Mouse (Mus musculus) liver, embryonic 16.5 days (tissue): ENCODE results near the gene Casp6. TPM values are rescaled to one million over a fixed set of nuclear protein-coding genes. Genes with fewer than 3 reads are reported as not detected.

ENCODE experiments used
- ATAC-seq: fragments of 200-750 bp; cut with Nextera tagmentation; 2 replicates; pipeline ENCODE4 v1.8.0; 2017; ENCODE audit warnings: low read depth, mild to moderate bottlenecking, moderate number of reproducible peaks, moderate library complexity
- H3K27ac ChIP-seq: fragments of 300-500 bp; sonication (generic); 2 replicates; pipeline ENCODE4 v1.5.1; 2014; ENCODE audit warnings: mild to moderate bottlenecking, low read length
- H3K27me3 ChIP-seq: fragments of 300-500 bp; sonication (generic); 2 replicates; pipeline ENCODE4 v1.6.1; 2014; ENCODE audit warnings: low read depth, low read length, mixed read lengths; ENCODE audit not compliant: control insufficient read depth, insufficient read depth
- H3K36me3 ChIP-seq: fragments of 300-500 bp; sonication (generic); 2 replicates; pipeline ENCODE4 v1.6.1; 2014; ENCODE audit warnings: mild to moderate bottlenecking; ENCODE audit not compliant: control insufficient read depth, insufficient read depth
- H3K4me1 ChIP-seq: fragments of 300-500 bp; sonication (generic); 2 replicates; pipeline ENCODE4 v1.6.1; 2014; ENCODE audit warnings: low read depth, low read length, mixed read lengths; ENCODE audit not compliant: control insufficient read depth
- H3K4me2 ChIP-seq: fragments of 300-500 bp; sonication (generic); 2 replicates; pipeline ENCODE4 v1.6.1; 2014; ENCODE audit warnings: low read depth, low read length, mixed read lengths
- H3K4me3 ChIP-seq: fragments of 300-500 bp; sonication (generic); 2 replicates; pipeline ENCODE4 v1.5.1; 2014; ENCODE audit warnings: low read depth, mild to moderate bottlenecking, low read length
- H3K9ac ChIP-seq: fragments of 300-500 bp; sonication (generic); 2 replicates; pipeline ENCODE4 v1.6.1; 2014; ENCODE audit warnings: low read depth, low read length
- H3K9me3 ChIP-seq: fragments of 300-500 bp; sonication (generic); replicated peaks from 2 replicates; pipeline ENCODE4 v1.6.1; 2016; ENCODE audit warnings: low read length; ENCODE audit not compliant: control insufficient read depth
- WGBS: fragments of 180-500 bp; shearing (Covaris S2); extraction: QIAGEN DNeasy Blood & Tissue Kit; methylation state at CpG from one replicate; pipeline ENCODE4 v1.1.7; 2014; ENCODE audit not compliant: insufficient replicate concordance; 5-methylcytosine and 5-hydroxymethylcytosine counted together
- polyA plus RNA-seq: library from polyadenylated mRNA; unstranded; fragments of >200 nt; fragmentation: Nextera tagmentation; extraction: Ambion mirVana; gene quantifications from 2 replicates; pipeline ENCODE4 v1.2.1, GENCODE M21; 2015

Casp6 gene
- polyA plus RNA-seq, 1 experiment from 2014 or later, result 30.6 TPM

GRCm38 (mm10) chr3:129904381-129905132 lies 3.3 kb downstream of the Casp6 start:
- no peak for ATAC-seq

GRCm38 (mm10) chr3:129912025-129912424 lies 10.8 kb downstream of the Casp6 start:
- Histone ChIP-seq H3K9ac (no peak overlapping the region), H3K36me3 (peaks cover 23% of the 10 kb centered on the region), H3K27ac (no peak overlapping the region), H3K4me3 (no peak overlapping the region), H3K27me3 (no peaks in the 10 kb centered on the region), H3K4me1 (no peaks in the 10 kb centered on the region), H3K9me3 (no peaks in the 10 kb centered on the region), H3K4me2 (no peak overlapping the region)
- WGBS, result 88% methylated on average over 14 of the region's 14 CpGs
- no peak for ATAC-seq

More at GRCm38 (mm10) chr3:129904381-129905132, 3.3 kb downstream of the Casp6 start:
- Histone ChIP-seq H3K4me1 (peaks cover 22% of the 10 kb centered on the region), H3K9me3 (no peaks in the 10 kb centered on the region), H3K27me3 (no peaks in the 10 kb centered on the region), H3K4me3 (no peak overlapping the region), H3K9ac (no peak overlapping the region), H3K27ac (no peak overlapping the region), H3K4me2 (no peak overlapping the region), H3K36me3 (peaks cover 12% of the 10 kb centered on the region)
- WGBS, result 51% methylated on average over 7 of the region's 7 CpGs

- peaks cover 23% of the 10 kb centered on the region for H3K36me3 ChIP-seq
Measured at GRCm38 (mm10) chr3:129913241-129913640, 12.0 kb downstream of the Casp6 start.

GRCm38 (mm10) chr3:129917424-129917823 lies 16.2 kb downstream of the Casp6 start:
- H3K27ac ChIP-seq, result no peak overlapping the region
- no peak for ATAC-seq
- no peaks in the 10 kb centered on the region for H3K27me3 ChIP-seq
- H3K36me3 ChIP-seq, result 0 out of 2 replicates have a peak, but pooled peaks cover 4% of the 10 kb centered on the region
- WGBS, result 69% methylated on average over 3 of the region's 3 CpGs
- no peaks in the 10 kb centered on the region for H3K9me3 ChIP-seq
- H3K4me2 ChIP-seq, result no peak overlapping the region
- H3K9ac ChIP-seq, result no peak overlapping the region
- H3K4me3 ChIP-seq, result no peak overlapping the region
- H3K4me1 ChIP-seq, result no peaks in the 10 kb centered on the region

More at GRCm38 (mm10) chr3:129913241-129913640, 12.0 kb downstream of the Casp6 start:
- Histone ChIP-seq H3K9me3 (no peaks in the 10 kb centered on the region), H3K4me1 (no peaks in the 10 kb centered on the region), H3K4me3 (no peak overlapping the region), H3K27me3 (no peaks in the 10 kb centered on the region), H3K9ac (no peak overlapping the region), H3K4me2 (no peak overlapping the region), H3K27ac (no peak overlapping the region)
- WGBS, result 87% methylated on average over 13 of the region's 13 CpGs
- no peak for ATAC-seq

GRCm38 (mm10) chr3:129918434-129918833 lies 17.2 kb downstream of the Casp6 start:
- Histone ChIP-seq H3K27me3 (no peaks in the 10 kb centered on the region), H3K4me3 (no peak overlapping the region), H3K4me2 (no peak overlapping the region), H3K4me1 (no peaks in the 10 kb centered on the region), H3K9me3 (no peaks in the 10 kb centered on the region), H3K9ac (no peak overlapping the region), H3K27ac (no peak overlapping the region), H3K36me3 (0 out of 2 replicates have a peak, but pooled peaks cover 4% of the 10 kb centered on the region)
- peak; percentile 27; the same call in 1 of the 2 replicates for ATAC-seq
- WGBS, result 15% methylated on average over 13 of the region's 13 CpGs

GRCm38 (mm10) chr3:129923581-129923980 lies 22.4 kb downstream of the Casp6 start:
- H3K27ac ChIP-seq, result no peak overlapping the region
- H3K4me2 ChIP-seq, result no peak overlapping the region
- no peaks in the 10 kb centered on the region for H3K36me3 ChIP-seq
- no peaks in the 10 kb centered on the region for H3K9me3 ChIP-seq
- no peak for ATAC-seq
- no peaks in the 10 kb centered on the region for H3K27me3 ChIP-seq
- H3K4me1 ChIP-seq, result no peaks in the 10 kb centered on the region
- H3K9ac ChIP-seq, result no peak overlapping the region
- no peak overlapping the region for H3K4me3 ChIP-seq
- 71% methylated on average over 7 of the region's 7 CpGs for WGBS

GRCm38 (mm10) chr3:129925861-129926260 lies 24.6 kb downstream of the Casp6 start:
- WGBS, result 81% methylated on average over 3 of the region's 3 CpGs
- ATAC-seq, result no peak
- Histone ChIP-seq H3K4me1 (no peaks in the 10 kb centered on the region), H3K9ac (no peak overlapping the region), H3K9me3 (no peaks in the 10 kb centered on the region), H3K4me3 (no peak overlapping the region), H3K4me2 (no peak overlapping the region), H3K36me3 (no peaks in the 10 kb centered on the region), H3K27me3 (no peaks in the 10 kb centered on the region), H3K27ac (no peak overlapping the region)

GRCm38 (mm10) chr3:129930213-129930778 lies 29.1 kb downstream of the Casp6 start:
- Histone ChIP-seq H3K9ac (no peak overlapping the region), H3K27ac (no peak overlapping the region), H3K4me2 (no peak overlapping the region), H3K4me1 (no peaks in the 10 kb centered on the region), H3K4me3 (no peak overlapping the region), H3K36me3 (no peaks in the 10 kb centered on the region), H3K27me3 (no peaks in the 10 kb centered on the region), H3K9me3 (no peaks in the 10 kb centered on the region)
- 61% methylated on average over 6 of the region's 6 CpGs for WGBS
- ATAC-seq, result no peak

- H3K27me3 ChIP-seq, result no peaks in the 10 kb centered on the region
- no peak overlapping the region for H3K27ac ChIP-seq
- H3K9ac ChIP-seq, result no peak overlapping the region
- H3K36me3 ChIP-seq, result no peaks in the 10 kb centered on the region
- H3K4me2 ChIP-seq, result no peak overlapping the region
- no peak for ATAC-seq
- H3K4me1 ChIP-seq, result no peaks in the 10 kb centered on the region
- WGBS, result 22% methylated on average over 4 of the region's 4 CpGs
- H3K9me3 ChIP-seq, result no peaks in the 10 kb centered on the region
- H3K4me3 ChIP-seq, result no peak overlapping the region
Measured at GRCm38 (mm10) chr3:129932443-129932842, 31.2 kb downstream of the Casp6 start.
